Mouse (Mus musculus) lung, adult 2 months (tissue): Measurements from ENCODE around the gene Larp4.

Source experiments
- CTCF ChIP-seq: fragments of 200-500 bp; IDR thresholded peaks from 2 replicates; pipeline ENCODE4 v1.5.1; 2011; ENCODE audit warnings: mild to moderate bottlenecking, low read length, control low read depth; ENCODE audit not compliant: insufficient read depth
- POLR2A ChIP-seq: fragments of 200-500 bp; IDR thresholded peaks from 2 replicates; pipeline ENCODE4 v1.6.1; 2011; ENCODE audit warnings: low read depth, mild to moderate bottlenecking, control low read depth, low read length, borderline replicate concordance; ENCODE audit errors: extremely low read depth

- TF ChIP-seq CTCF = no peak
- TF ChIP-seq POLR2A = peak; percentile 24; the same call in 1 of the 2 replicates
These were observed 69.3 kb downstream of the Larp4 start for GRCm38 (mm10) chr15:100039001-100039701.
